Mouse (Mus musculus) embryonic facial prominence, embryonic 15.5 days (tissue): Measurements from ENCODE around the gene Atp6v1a. TPM values are rescaled to one million over a fixed set of nuclear protein-coding genes. Genes with fewer than 3 reads are reported as not detected.

ENCODE experiments used
- ATAC-seq: fragments of 200-750 bp; cut with Nextera tagmentation; 2 replicates; pipeline ENCODE4 v1.8.0; 2017; ENCODE audit warnings: low read depth, moderate TSS enrichment; ENCODE audit not compliant: insufficient number of reproducible peaks, low FRiP score, low TSS enrichment
- H3K27ac ChIP-seq: fragments of 300-500 bp; sonication (generic); replicated peaks from 2 replicates; pipeline ENCODE4 v1.5.1; 2015; ENCODE audit warnings: mild to moderate bottlenecking, inconsistent platforms
- H3K27me3 ChIP-seq: fragments of 300-500 bp; sonication (generic); 2 replicates; pipeline ENCODE4 v1.6.1; 2015; ENCODE audit warnings: inconsistent platforms
- H3K36me3 ChIP-seq: fragments of 300-500 bp; sonication (generic); 2 replicates; pipeline ENCODE4 v1.6.1; 2015; ENCODE audit warnings: mild to moderate bottlenecking, inconsistent platforms
- H3K4me1 ChIP-seq: fragments of 300-500 bp; sonication (generic); 2 replicates; pipeline ENCODE4 v1.6.1; 2015; ENCODE audit warnings: inconsistent platforms
- H3K4me2 ChIP-seq: fragments of 300-500 bp; sonication (generic); replicated peaks from 2 replicates; pipeline ENCODE4 v1.6.1; 2015; ENCODE audit warnings: mild to moderate bottlenecking, inconsistent platforms
- H3K4me3 ChIP-seq: fragments of 300-500 bp; sonication (generic); replicated peaks from 2 replicates; pipeline ENCODE4 v1.5.1; 2015; ENCODE audit warnings: mild to moderate bottlenecking, inconsistent platforms
- H3K9ac ChIP-seq: fragments of 300-500 bp; sonication (generic); 2 replicates; pipeline ENCODE4 v1.6.1; 2015; ENCODE audit warnings: inconsistent platforms
- H3K9me3 ChIP-seq: fragments of 300-500 bp; sonication (generic); replicated peaks from 2 replicates; pipeline ENCODE4 v1.6.1; 2016; ENCODE audit warnings: inconsistent platforms
- WGBS: fragments of 180-500 bp; shearing (Covaris S2); methylation state at CpG from one replicate; pipeline ENCODE4 v1.1.7; 2015; 5-methylcytosine and 5-hydroxymethylcytosine counted together
- polyA plus RNA-seq: library from polyadenylated mRNA; unstranded; fragments of >200 nt; fragmentation: Nextera tagmentation; extraction: Ambion mirVana; gene quantifications from 2 replicates; pipeline ENCODE4 v1.2.1, GENCODE M21; 2015

Gene Atp6v1a
- polyA plus RNA-seq, 1 experiment from 2014 or later = 58.1 TPM

- Histone ChIP-seq H3K9me3 (no peaks in the 10 kb centered on the region), H3K4me2 (peak overlapping the region; percentile 73), H3K4me3 (peak overlapping the region; percentile 82), H3K27me3 (no peaks in the 10 kb centered on the region), H3K27ac (peak overlapping the region; percentile 90), H3K9ac (peak overlapping the region; percentile 31; the same call in 1 of the 2 replicates), H3K4me1 (0 out of 2 replicates have a peak, but pooled peaks cover 7% of the 10 kb centered on the region), H3K36me3 (no peaks in the 10 kb centered on the region)
- WGBS = under 1% methylated on average over 26 of the region's 26 CpGs
- ATAC-seq = peak; percentile 100
Measured at GRCm38 (mm10) chr16:44172297-44173154, 33.0 kb upstream of the Atp6v1a start.

DNA sequence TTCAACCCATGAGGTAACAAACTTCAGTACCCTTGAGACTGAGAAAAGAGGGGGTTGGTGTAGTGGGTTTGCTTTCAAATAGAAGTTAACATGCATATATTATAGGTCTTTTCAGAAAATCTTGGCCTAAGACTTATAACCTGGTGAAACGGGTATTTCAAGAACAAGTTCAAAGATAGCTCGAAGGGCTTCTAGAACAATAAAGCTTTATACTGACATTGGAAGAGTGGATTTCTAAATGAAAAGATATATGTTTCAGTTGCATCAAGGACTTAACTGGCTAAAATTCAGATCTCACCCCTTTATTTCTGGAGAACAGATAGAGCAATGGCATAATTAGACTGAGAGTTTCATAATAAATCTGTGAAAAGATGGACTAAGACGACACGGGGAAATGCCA lies 29.5 kb upstream of the Atp6v1a start:
- H3K4me3 ChIP-seq = no peak overlapping the region
- no peak overlapping the region for H3K4me2 ChIP-seq
- no peaks in the 10 kb centered on the region for H3K9me3 ChIP-seq
- no peak overlapping the region for H3K9ac ChIP-seq
- 74% methylated on average over 4 of the region's 4 CpGs for WGBS
- H3K27ac ChIP-seq = no peak overlapping the region
- no peak for ATAC-seq
- H3K27me3 ChIP-seq = no peaks in the 10 kb centered on the region
- peaks cover 4% of the 10 kb centered on the region; the same call in 1 of the 2 replicates for H3K4me1 ChIP-seq
- H3K36me3 ChIP-seq = no peaks in the 10 kb centered on the region

DNA sequence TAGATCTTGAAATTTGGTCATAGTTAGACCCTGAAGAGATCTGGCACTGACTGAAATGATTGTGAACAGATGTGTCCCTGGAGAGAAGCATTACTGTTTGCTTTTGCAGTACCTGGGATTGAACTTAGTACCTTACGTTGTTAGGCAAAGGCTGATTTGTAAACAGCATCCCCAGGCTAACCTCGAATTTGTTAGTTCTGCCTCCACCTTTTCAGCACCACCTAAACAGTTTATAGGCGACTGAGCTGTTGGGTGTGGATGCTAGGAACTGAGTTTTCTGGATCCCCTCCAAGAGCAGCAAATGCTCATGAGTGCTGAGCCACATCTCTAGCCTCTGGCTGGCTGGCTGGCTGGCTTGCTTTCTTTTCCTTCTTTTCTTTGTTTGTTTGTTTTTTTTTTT lies 25.7 kb upstream of the Atp6v1a start:
- no peak for ATAC-seq
- H3K4me3 ChIP-seq = no peak overlapping the region
- H3K9ac ChIP-seq = no peak overlapping the region
- peaks cover 2% of the 10 kb centered on the region; the same call in 1 of the 2 replicates for H3K4me1 ChIP-seq
- no peaks in the 10 kb centered on the region for H3K27me3 ChIP-seq
- no peak overlapping the region for H3K4me2 ChIP-seq
- WGBS = 39% methylated on average over 3 of the region's 3 CpGs
- H3K36me3 ChIP-seq = no peaks in the 10 kb centered on the region
- no peaks in the 10 kb centered on the region for H3K9me3 ChIP-seq
- H3K27ac ChIP-seq = no peak overlapping the region

- ATAC-seq = no peak
- Histone ChIP-seq H3K4me1 (peaks cover 2% of the 10 kb centered on the region; the same call in 1 of the 2 replicates), H3K27me3 (no peaks in the 10 kb centered on the region), H3K36me3 (peaks cover 13% of the 10 kb centered on the region), H3K4me2 (no peak overlapping the region), H3K4me3 (no peak overlapping the region), H3K9ac (no peak overlapping the region), H3K9me3 (no peaks in the 10 kb centered on the region), H3K27ac (no peak overlapping the region)
- WGBS = 87% methylated on average over 2 of the region's 2 CpGs
Measured at GRCm38 (mm10) chr16:44163831-44164230, 24.3 kb upstream of the Atp6v1a start.

- Histone ChIP-seq H3K27me3 (no peaks in the 10 kb centered on the region), H3K4me3 (no peak overlapping the region), H3K9ac (no peak overlapping the region), H3K27ac (no peak overlapping the region), H3K4me1 (no peaks in the 10 kb centered on the region), H3K9me3 (no peaks in the 10 kb centered on the region), H3K4me2 (no peak overlapping the region), H3K36me3 (peaks cover 19% of the 10 kb centered on the region)
- 93% methylated on average over 7 of the region's 7 CpGs for WGBS
- no peak for ATAC-seq
Measured at GRCm38 (mm10) chr16:44159325-44159724, 19.8 kb upstream of the Atp6v1a start.

DNA sequence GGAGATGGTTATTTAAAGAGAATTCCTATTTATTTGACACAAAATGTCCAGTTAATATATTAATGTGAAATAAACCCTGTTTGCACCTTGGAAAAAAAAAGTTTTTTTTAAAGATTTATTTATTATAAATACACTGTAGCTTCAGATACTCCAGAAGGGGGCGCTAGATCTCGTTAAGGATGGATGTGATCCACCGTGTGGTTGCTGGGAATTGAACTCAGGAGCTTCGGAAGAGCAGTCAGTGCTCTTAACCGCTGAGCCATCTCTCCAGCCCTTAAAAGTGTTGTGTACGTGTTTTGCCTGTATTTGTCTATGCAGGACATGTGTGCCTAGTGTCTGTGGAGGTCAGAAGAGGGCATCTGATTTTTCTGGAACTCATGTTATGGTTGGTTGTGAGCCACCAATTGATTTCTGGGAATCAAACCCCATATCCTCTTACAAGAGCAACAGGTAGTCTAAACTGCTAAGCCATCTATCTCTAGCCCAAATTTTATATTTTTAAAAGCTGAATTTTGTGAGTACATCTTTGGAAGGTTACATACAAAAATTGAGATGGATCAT lies 15.1 kb upstream of the Atp6v1a start:
- no peak overlapping the region for H3K27ac ChIP-seq
- ATAC-seq = no peak
- H3K9ac ChIP-seq = no peak overlapping the region
- H3K4me3 ChIP-seq = no peak overlapping the region
- H3K36me3 ChIP-seq = peaks cover 13% of the 10 kb centered on the region
- no peaks in the 10 kb centered on the region for H3K27me3 ChIP-seq
- 61% methylated on average over 6 of the region's 6 CpGs for WGBS
- no peak overlapping the region for H3K4me2 ChIP-seq
- no peaks in the 10 kb centered on the region for H3K4me1 ChIP-seq
- H3K9me3 ChIP-seq = no peaks in the 10 kb centered on the region

GRCm38 (mm10) chr16:44149002-44149767 lies 9.7 kb upstream of the Atp6v1a start:
- Histone ChIP-seq H3K9ac (no peak overlapping the region), H3K4me2 (no peak overlapping the region), H3K9me3 (no peaks in the 10 kb centered on the region), H3K4me1 (no peaks in the 10 kb centered on the region), H3K27me3 (no peaks in the 10 kb centered on the region), H3K4me3 (no peak overlapping the region), H3K36me3 (no peaks in the 10 kb centered on the region), H3K27ac (no peak overlapping the region)
- WGBS = 96% methylated on average over 1 of the region's 1 CpGs
- ATAC-seq = no peak

- Histone ChIP-seq H3K36me3 (no peaks in the 10 kb centered on the region), H3K27me3 (no peaks in the 10 kb centered on the region), H3K4me1 (peaks cover 8% of the 10 kb centered on the region), H3K27ac (0 out of 2 replicates have a peak overlapping the region, but pooled peaks have one; percentile 48), H3K9ac (no peak overlapping the region), H3K4me3 (0 out of 2 replicates have a peak overlapping the region, but pooled peaks have one; percentile 10), H3K4me2 (peak overlapping the region; percentile 51), H3K9me3 (no peaks in the 10 kb centered on the region)
- no peak for ATAC-seq
- WGBS = 41% methylated on average over 6 of the region's 6 CpGs
Measured at GRCm38 (mm10) chr16:44141483-44141882, 2.0 kb upstream of the Atp6v1a start.

DNA sequence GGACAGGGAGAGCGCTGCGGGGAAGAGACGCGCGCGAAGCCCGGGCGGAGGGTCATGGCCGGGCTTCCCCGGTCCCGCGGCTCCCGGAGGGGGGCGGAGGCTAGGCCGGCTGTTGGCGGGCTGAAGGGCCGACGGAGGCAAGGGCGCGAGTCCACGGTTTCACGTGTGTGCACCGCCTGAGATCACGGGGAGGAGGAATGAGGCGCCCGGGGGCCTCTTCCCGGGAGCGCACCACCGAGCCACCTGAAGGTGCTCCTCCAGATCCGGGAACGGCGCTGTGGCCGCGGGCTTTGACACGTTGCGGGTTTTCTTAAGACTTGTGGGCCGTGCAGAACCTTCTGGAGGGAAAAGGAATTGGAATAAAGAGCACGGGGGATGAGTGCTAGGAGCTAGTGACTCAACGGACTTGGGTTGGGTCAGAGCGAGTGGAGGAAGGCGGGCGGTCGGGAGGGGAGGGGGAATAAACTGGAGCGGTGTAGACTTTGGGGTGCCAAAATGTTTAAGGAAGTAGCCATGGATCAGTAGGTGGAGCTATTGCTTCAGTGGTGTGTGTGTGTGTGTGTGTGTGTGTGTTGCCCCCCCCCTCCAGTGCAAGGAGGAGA lies 782 bp upstream of the Atp6v1a start:
- Histone ChIP-seq H3K9me3 (no peaks in the 10 kb centered on the region), H3K36me3 (no peaks in the 10 kb centered on the region), H3K4me3 (peak overlapping the region; percentile 98), H3K27me3 (no peaks in the 10 kb centered on the region), H3K27ac (peak overlapping the region; percentile 99), H3K4me1 (peaks cover 8% of the 10 kb centered on the region), H3K4me2 (peak overlapping the region; percentile 51), H3K9ac (peak overlapping the region; percentile 93)
- WGBS = under 1% methylated on average over 44 of the region's 44 CpGs
- peak; percentile 73 for ATAC-seq

DNA sequence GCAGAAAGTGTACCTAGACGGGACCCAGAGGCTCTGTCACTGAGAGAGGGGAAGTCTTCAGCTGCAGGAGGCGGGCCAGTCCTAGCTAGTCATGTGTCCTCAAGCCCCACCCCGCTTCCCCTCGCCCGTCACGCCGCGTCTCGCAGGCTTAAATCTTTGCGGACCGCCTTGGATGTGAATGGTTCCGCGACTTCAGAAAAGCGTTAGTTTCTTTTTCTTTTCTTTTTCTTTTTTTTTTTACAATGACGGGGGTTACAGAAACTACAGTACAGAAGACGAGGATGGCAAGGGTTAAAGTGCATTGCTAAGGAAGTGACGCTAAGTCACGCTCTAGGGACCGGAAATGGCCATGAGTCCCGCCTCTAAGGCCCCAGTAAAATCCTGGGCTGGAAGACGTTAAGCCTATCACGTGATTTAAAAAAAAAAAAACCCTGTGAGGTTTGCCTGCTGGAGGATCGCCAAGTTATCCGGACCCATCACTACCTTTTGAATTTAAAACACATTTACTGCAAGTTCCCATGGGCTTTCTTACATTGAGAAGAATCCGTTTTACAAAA lies 448 bp downstream of the Atp6v1a start:
- Histone ChIP-seq H3K27ac (peak overlapping the region; percentile 99), H3K4me3 (peak overlapping the region; percentile 98)

More for the DNA sequence above, 448 bp downstream of the Atp6v1a start:
- H3K9ac ChIP-seq = peak overlapping the region; percentile 93
- peak overlapping the region; percentile 88 for H3K4me2 ChIP-seq
- under 1% methylated on average over 25 of the region's 25 CpGs for WGBS
- no peaks in the 10 kb centered on the region for H3K36me3 ChIP-seq
- no peaks in the 10 kb centered on the region for H3K27me3 ChIP-seq
- peak; percentile 91 for ATAC-seq
- H3K9me3 ChIP-seq = no peaks in the 10 kb centered on the region
- peaks cover 8% of the 10 kb centered on the region for H3K4me1 ChIP-seq
